Mouse (Mus musculus): ENCODE measurements around the gene Rcor1. TPM values are rescaled to one million over a fixed set of nuclear protein-coding genes. Genes with fewer than 3 reads are reported as not detected.

Gene Rcor1
- total RNA-seq, 1 experiment = 13.0 TPM

DNA sequence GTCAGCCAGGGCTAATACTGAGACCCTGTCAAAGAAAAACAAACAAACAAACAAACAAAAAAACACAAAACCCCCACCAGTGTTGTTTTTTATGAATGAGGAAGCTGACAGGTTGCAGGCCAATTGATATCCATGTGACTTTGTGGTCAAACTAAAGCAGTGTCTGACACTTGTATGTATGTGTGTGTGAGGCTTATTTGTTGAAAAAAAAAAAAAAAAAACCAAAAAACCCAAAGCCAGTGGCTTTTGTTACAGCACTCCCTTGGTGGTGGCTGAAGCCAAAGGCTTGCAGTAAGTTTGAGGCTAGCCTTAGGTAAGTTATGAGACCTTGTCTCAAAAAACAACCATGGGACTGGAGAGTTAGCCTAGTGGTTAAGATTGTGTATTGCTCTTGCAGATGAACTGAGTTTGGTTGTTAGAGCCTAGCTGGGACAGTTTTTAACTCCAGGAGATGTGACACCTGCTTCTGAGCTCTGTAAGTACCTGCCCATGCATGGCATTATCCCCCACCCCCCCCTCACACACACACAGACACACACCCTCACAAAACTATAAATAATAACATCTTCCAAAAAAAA is 2.9 kb upstream of the Rcor1 start:
- TF ChIP-seq MAFK (IDR thresholded peaks at IDR 0.05; ENCODE audit: insufficient read depth, low read depth, low read length) (no peak), CHD2 (IDR thresholded peaks at IDR 0.05; ENCODE audit: low read depth, low read length) (no peak), HCFC1 (IDR thresholded peaks at IDR 0.05; ENCODE audit: borderline replicate concordance, insufficient read depth, low read length) (no peak), ZNF384 (IDR thresholded peaks at IDR 0.05; ENCODE audit: low read depth, low read length) (no peak)
- in situ Hi-C loops (cut with MboI; ENCODE audit: low sequenced_read_pairs in 2 of 2, unreplicated experiment in 2 of 2) = no loop called here
- Histone ChIP-seq H3K27ac (ENCODE audit: insufficient read depth, low read depth, low read length, poor library complexity, severe bottlenecking) (no peak overlapping the region), H3K9me3 (ENCODE audit: control insufficient read depth, insufficient read depth, low read depth, low read length) (no peaks in the 10 kb centered on the region), H3K4me3 (ENCODE audit: insufficient read depth in 1 of 2, low read depth in 1 of 2, low read length in 2 of 2, poor library complexity in 1 of 2, severe bottlenecking in 1 of 2) (no peak overlapping the region), H3K36me3 (ENCODE audit: control insufficient read depth, insufficient read depth, low read length, poor library complexity, severe bottlenecking) (no peaks in the 10 kb centered on the region), H3K4me1 (ENCODE audit: control insufficient read depth in 2 of 2, insufficient read depth in 2 of 2, low read length in 2 of 2, poor library complexity in 1 of 2) (peaks cover 8 to 22% of the 10 kb centered on the region in 2 experiments), H3K9ac (ENCODE audit: insufficient read depth, low read depth, low read length, poor library complexity, severe bottlenecking) (no peak overlapping the region)
- no peak for DNase-seq (ENCODE audit: low read depth, low spot score)

DNA sequence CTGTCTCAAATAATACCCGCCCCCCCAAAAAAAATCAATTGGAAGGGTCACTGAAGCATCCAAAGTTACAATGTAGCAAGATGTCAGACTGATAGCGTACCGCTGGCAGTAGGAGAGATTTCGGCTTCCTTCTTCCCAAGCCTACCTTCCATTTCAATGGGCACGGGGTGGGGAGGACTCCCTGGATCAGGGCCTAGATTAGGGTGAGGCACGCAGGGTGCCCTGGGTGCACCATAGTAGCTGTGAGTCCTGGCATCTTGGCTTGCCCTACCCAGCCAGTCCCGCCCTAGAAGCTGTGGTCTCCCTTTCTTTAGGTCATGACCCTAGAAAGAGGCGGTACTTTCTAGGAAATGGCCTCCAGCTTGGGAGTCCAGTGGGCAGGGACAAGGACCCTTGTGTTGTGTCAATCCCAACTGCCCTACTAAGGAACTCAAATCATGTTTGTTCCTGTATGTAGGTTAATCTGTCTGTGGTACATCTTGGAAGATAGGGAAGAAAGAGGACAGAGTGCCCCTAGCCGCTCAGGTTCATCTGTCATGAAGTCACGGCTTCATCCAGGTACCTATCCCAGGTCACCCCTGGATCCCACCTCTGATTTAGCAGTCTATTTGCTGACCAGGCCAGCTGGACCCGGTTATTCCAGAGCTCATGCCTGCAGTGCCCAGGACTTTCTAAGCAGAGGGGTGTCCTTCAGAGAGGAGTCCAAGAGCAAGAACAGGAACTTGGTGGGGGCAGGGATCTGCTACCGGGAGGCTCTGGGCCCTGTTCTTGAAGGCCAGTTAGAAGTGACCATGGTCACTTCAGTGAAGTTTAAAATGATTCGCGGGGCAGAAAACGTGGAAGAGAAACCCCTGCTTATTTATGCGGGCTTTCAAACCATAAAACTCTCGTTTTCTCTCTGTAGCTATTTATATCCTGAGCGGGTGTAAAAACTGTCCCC is 1.6 kb upstream of the Rcor1 start:
- DNase-seq (ENCODE audit: low read depth, low spot score) = no peak
- peaks cover 8 to 22% of the 10 kb centered on the region in 2 experiments for H3K4me1 ChIP-seq (ENCODE audit: control insufficient read depth in 2 of 2, insufficient read depth in 2 of 2, low read length in 2 of 2, poor library complexity in 1 of 2)
- no peak for TF ChIP-seq MAFK (IDR thresholded peaks at IDR 0.05; ENCODE audit: insufficient read depth, low read depth, low read length)
- no peak for TF ChIP-seq ZC3H11A (IDR thresholded peaks at IDR 0.05; ENCODE audit: borderline replicate concordance, low read depth, low read length)
- no peak for TF ChIP-seq CHD2 (IDR thresholded peaks at IDR 0.05; ENCODE audit: low read depth, low read length)
- no peak for TF ChIP-seq ZNF384 (IDR thresholded peaks at IDR 0.05; ENCODE audit: low read depth, low read length)
- TF ChIP-seq HCFC1 (IDR thresholded peaks at IDR 0.05; ENCODE audit: borderline replicate concordance, insufficient read depth, low read length) = no peak
- no peaks in the 10 kb centered on the region for H3K36me3 ChIP-seq (ENCODE audit: control insufficient read depth, insufficient read depth, low read length, poor library complexity, severe bottlenecking)
- H3K9me3 ChIP-seq (ENCODE audit: control insufficient read depth, insufficient read depth, low read depth, low read length) = no peaks in the 10 kb centered on the region
- peak overlapping the region in 1 of 2 experiments; percentile 98; a peak in 2 of 4 replicates for H3K4me3 ChIP-seq (ENCODE audit: insufficient read depth in 1 of 2, low read depth in 1 of 2, low read length in 2 of 2, poor library complexity in 1 of 2, severe bottlenecking in 1 of 2)
- H3K27ac ChIP-seq (ENCODE audit: insufficient read depth, low read depth, low read length, poor library complexity, severe bottlenecking) = no peak overlapping the region
- H3K9ac ChIP-seq (ENCODE audit: insufficient read depth, low read depth, low read length, poor library complexity, severe bottlenecking) = no peak overlapping the region
- in situ Hi-C loops (cut with MboI; ENCODE audit: low sequenced_read_pairs in 2 of 2, unreplicated experiment in 2 of 2) = no loop called here

DNA sequence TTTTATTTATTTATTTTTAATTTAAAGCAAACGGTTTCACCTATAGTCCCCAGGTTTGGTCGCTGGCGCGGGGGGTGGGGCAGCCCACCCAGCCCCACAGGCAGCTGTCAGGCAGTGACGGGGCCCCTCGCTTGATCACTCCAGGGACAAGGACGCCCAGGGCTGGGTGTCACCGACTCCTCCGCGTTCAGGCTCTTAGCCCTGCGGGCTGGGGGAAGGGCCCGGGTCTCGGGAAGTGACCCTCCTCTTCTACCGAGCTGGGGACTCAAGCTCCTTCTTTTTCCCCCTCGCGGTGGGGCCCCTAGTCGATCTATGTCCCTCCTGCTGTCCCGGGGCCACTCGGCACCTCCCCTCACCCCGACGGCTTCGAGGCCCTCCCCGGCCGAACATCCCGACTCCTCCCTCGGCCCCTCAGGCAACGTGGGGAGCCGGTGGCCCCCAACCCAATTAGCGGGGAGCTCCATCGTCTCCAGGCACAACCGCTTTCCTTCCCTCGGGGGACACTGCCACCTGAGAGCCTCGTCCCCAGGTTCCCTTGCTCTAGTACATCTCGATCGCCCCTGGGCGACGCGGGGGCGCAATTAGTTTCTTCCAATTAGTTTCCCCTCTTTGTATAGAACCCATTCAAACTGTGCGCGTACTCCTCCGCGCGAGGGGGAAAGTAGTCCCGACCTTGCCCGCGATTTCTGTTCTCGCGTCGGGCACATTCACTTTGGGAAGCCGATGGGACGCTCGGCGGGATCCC is 748 bp upstream of the Rcor1 start:
- Histone ChIP-seq H3K4me1 (ENCODE audit: control insufficient read depth in 2 of 2, insufficient read depth in 2 of 2, low read length in 2 of 2, poor library complexity in 1 of 2) (peaks cover 8 to 22% of the 10 kb centered on the region in 2 experiments), H3K27ac (ENCODE audit: insufficient read depth, low read depth, low read length, poor library complexity, severe bottlenecking) (peak overlapping the region; percentile 70), H3K9ac (ENCODE audit: insufficient read depth, low read depth, low read length, poor library complexity, severe bottlenecking) (peak overlapping the region; percentile 90), H3K9me3 (ENCODE audit: control insufficient read depth, insufficient read depth, low read depth, low read length) (no peaks in the 10 kb centered on the region), H3K4me3 (ENCODE audit: insufficient read depth in 1 of 2, low read depth in 1 of 2, low read length in 2 of 2, poor library complexity in 1 of 2, severe bottlenecking in 1 of 2) (peak overlapping the region; percentile 79 to 98), H3K36me3 (ENCODE audit: control insufficient read depth, insufficient read depth, low read length, poor library complexity, severe bottlenecking) (no peaks in the 10 kb centered on the region)
- TF ChIP-seq HCFC1 (IDR thresholded peaks at IDR 0.05; ENCODE audit: borderline replicate concordance, insufficient read depth, low read length) (peak; percentile 45; the same call in 1 of the 2 replicates), ZNF384 (IDR thresholded peaks at IDR 0.05; ENCODE audit: low read depth, low read length) (no peak), ZC3H11A (IDR thresholded peaks at IDR 0.05; ENCODE audit: borderline replicate concordance, low read depth, low read length) (no peak), MAFK (IDR thresholded peaks at IDR 0.05; ENCODE audit: insufficient read depth, low read depth, low read length) (no peak)
- in situ Hi-C loops (cut with MboI; ENCODE audit: low sequenced_read_pairs in 2 of 2, unreplicated experiment in 2 of 2) = no loop called here
- peak; percentile 69 for DNase-seq (ENCODE audit: low read depth, low spot score)

DNA sequence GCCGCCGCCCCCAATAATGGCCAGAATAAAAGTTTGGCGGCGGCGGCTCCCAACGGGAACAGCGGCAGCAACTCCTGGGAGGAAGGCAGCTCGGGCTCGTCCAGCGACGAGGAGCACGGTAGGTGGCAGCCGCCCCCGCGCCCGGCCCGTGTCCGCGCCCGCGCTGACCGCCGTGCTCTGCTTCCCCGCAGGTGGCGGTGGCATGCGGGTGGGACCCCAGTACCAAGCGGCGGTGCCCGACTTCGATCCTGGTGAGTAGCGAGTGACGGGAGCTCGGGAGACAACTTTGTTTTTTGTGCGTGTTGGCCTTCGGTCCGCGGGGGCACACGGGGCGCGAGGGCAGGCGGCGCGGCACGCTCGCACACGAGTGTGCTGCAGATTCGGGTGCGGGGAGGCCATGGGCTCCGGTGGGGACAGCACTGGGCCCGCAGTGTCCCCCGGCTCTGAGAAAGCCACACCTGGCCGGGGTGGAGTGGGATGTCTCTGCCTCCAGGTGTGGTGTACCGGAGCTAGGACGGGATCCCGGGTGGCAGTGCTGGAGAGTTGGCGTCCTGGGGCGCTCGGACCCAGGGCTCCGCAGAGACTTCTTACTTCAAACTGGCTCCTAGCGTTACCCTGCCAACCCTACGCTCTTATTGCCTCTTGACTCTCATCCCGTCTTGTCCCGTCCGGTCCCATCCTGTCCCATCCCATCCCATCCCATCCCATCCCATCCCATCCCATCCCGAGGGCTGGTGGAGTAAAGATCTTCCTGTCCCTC is 800 bp downstream of the Rcor1 start:
- no peak for DNase-seq (ENCODE audit: low read depth, low spot score)
- TF ChIP-seq CHD2 (IDR thresholded peaks at IDR 0.05; ENCODE audit: low read depth, low read length) (no peak), HCFC1 (IDR thresholded peaks at IDR 0.05; ENCODE audit: borderline replicate concordance, insufficient read depth, low read length) (no peak), ZC3H11A (IDR thresholded peaks at IDR 0.05; ENCODE audit: borderline replicate concordance, low read depth, low read length) (no peak), MAFK (IDR thresholded peaks at IDR 0.05; ENCODE audit: insufficient read depth, low read depth, low read length) (no peak), ZNF384 (IDR thresholded peaks at IDR 0.05; ENCODE audit: low read depth, low read length) (no peak)
- in situ Hi-C loops (cut with MboI; ENCODE audit: low sequenced_read_pairs in 2 of 2, unreplicated experiment in 2 of 2) = no loop called here

More for the DNA sequence above, 800 bp downstream of the Rcor1 start:
- H3K9ac ChIP-seq (ENCODE audit: insufficient read depth, low read depth, low read length, poor library complexity, severe bottlenecking) = peak overlapping the region; percentile 89
- no peaks in the 10 kb centered on the region for H3K9me3 ChIP-seq (ENCODE audit: control insufficient read depth, insufficient read depth, low read depth, low read length)
- H3K4me1 ChIP-seq (ENCODE audit: control insufficient read depth in 2 of 2, insufficient read depth in 2 of 2, low read length in 2 of 2, poor library complexity in 1 of 2) = peaks cover 8 to 20% of the 10 kb centered on the region in 2 experiments
- peak overlapping the region; percentile 98 for H3K4me3 ChIP-seq (ENCODE audit: insufficient read depth in 1 of 2, low read depth in 1 of 2, low read length in 2 of 2, poor library complexity in 1 of 2, severe bottlenecking in 1 of 2)
- no peaks in the 10 kb centered on the region for H3K36me3 ChIP-seq (ENCODE audit: control insufficient read depth, insufficient read depth, low read length, poor library complexity, severe bottlenecking)
- no peak overlapping the region for H3K27ac ChIP-seq (ENCODE audit: insufficient read depth, low read depth, low read length, poor library complexity, severe bottlenecking)

Measured in ES-E14 (cell line).